Mouse (Mus musculus) MN1 (cell line): Measurements from ENCODE around the gene Chchd3.

Source experiments
- DNase-seq: peaks from one replicate; pipeline ENCODE4 v3.0.0-alpha.2; 2016; ENCODE audit warnings: low spot score

Chchd3 gene

GRCm38 (mm10) chr6:33002988-33003387 lies 57.1 kb downstream of the Chchd3 start:
- no peak for DNase-seq

DNA sequence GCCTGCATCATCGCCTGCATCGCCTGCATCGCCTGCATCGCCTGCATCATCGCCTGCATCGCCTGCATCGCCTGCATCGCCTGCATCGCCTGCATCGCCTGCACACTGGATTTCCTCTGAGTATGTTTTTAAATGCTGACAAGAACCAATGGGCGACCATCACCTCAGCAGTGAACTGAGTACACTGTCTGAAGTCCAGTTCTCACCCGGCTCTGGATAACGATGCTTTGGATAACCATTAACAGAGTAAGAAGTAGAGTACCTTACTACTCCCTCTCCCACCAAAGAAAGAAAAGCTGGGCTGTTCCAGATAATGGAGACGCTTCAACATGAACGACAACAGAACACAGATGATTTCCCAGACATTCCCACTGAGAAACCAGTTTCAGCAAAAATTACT lies 58.8 kb downstream of the Chchd3 start:
- no peak for DNase-seq

- no peak for DNase-seq
Observed at GRCm38 (mm10) chr6:32996597-32996996, 63.5 kb downstream of the Chchd3 start.

- no peak for DNase-seq
Observed at GRCm38 (mm10) chr6:32993847-32994246, 66.2 kb downstream of the Chchd3 start.

- peak; percentile 53 for DNase-seq
Observed at GRCm38 (mm10) chr6:32990061-32990633, 69.9 kb downstream of the Chchd3 start.

DNA sequence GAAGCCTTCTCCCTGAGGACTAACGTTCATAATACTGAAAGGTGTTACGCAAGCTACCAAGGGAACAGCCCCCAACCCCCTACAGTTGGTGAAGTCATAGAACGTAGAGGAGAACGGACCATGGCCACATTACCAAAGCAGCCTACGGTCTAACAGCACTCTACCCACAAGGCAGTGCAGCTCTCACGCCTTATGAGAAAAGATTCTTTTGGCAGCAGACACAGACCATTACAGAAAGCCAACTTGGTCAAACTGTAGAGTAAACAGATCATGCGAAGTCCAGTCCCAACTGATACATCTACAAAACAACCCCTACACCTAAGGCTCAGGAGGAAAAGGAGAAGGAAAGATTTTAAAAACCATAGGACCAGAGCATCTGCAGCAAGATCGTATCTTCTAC lies 71.5 kb downstream of the Chchd3 start:
- DNase-seq = no peak

GRCm38 (mm10) chr6:32983876-32984275 lies 76.2 kb downstream of the Chchd3 start:
- DNase-seq = no peak

GRCm38 (mm10) chr6:32981253-32981652 lies 78.8 kb downstream of the Chchd3 start:
- DNase-seq = no peak

DNA sequence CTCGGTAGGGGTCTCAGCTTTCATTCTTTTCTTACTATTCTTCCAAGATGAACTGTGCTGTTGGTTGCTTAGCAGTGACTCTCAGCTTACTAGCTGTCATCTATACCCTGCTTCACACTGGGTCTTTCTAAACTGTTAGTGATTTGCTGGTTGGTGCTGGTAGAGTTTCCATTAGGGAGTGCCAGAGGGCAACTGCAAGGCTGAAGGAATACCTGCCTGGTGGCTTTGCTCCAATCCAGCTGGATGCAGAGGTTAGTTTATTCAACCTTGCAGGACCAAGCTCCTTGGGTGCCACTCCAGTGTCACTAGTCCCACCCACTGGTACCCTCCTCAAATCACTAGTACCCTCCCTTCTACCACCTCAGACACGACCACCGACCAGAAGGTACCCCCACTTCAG lies 81.2 kb downstream of the Chchd3 start:
- DNase-seq = no peak

DNA sequence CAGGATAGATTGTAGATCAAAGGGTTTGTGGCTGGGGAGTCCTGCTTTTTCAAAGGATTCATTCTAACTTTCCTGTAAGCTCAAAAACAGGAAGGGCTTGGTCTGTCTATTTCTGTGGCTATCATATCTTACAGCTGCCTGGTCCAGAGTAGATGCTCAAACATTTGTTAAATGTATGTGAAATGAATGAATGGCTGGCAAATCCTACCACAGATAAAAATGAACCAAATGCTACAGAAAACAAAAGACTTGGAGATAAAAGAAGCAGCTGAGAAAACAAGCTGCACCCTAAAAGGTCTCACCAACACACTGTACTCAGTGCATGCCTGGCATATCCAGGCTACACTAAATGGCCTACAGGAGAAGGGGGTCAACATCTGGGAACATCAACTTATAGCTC lies 88.1 kb downstream of the Chchd3 start:
- DNase-seq = no peak

DNA sequence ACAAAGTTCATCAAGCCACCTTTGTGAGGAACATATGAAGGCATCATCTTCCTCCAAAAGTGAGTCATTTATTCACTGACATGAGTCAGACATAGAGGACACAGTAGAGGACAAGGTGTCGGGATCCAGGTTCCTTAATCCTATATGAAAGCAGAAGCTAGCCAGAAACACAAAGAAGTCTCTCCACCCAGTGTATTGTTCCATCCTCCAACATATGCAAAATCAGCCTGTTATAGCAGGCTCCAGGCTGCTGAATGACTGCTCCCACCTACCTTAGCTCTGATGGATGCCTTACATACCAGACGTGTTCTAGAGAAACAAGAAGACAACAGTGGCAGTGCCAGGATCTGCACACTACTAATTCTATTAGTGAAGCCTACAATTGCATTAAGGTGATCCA lies 91.1 kb downstream of the Chchd3 start:
- peak; percentile 18 for DNase-seq

DNA sequence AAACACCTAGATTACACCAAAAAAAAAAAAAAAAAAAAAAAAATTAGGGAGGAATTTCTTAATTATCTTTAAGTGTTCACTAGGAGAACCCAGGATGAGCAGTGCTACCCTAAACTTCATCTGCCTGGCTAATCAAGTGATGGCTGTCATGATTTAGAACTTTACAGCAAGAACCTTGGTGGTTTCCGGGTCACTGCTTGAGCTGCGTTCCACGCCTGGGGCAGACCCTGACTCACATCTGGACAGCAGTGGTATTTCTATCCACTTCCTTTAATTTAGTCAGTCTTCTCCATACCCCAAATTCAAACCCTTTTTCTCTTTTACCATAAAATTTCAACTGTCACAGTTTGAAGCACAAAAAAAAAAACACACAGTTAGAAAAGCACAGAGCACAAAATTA lies 98.0 kb downstream of the Chchd3 start:
- no peak for DNase-seq

GRCm38 (mm10) chr6:32961477-32961876 lies 98.6 kb downstream of the Chchd3 start:
- DNase-seq = no peak

DNA sequence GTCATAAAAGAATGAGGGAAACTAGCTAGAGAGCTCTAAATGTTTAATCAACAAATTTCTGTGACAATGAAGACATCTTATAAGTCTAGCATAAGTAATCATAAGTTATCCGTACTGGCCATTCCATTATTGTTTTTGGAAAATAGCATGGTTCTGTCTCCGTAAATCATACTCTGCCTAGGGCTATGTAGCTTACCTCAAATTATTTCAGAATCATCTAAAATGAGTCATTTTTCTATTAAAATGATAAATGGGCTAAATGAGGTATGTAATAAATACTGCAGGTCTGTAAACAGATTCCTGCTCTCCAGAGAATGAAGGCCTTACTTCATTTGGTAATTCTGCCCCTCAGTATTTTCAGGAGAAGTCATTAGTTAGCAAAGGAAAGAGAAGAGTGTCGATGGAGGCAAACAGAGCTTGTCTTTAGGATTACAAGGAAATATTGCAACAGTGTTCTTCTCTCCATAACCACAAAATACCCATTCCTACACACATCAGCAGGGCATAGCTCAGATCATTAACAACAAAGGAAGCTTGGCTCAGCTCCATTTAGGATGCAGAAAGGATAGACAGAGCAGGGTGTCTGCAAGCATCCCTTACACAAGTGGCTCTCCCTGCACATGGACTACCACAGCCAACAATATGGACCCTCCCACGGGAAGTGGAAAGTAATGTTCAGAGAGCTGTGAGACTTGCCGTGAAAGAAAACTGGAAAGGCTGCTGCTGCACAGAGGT lies 100.1 kb downstream of the Chchd3 start:
- no peak for DNase-seq

- no peak for DNase-seq
Observed at GRCm38 (mm10) chr6:32955481-32955880, 104.6 kb downstream of the Chchd3 start.

DNA sequence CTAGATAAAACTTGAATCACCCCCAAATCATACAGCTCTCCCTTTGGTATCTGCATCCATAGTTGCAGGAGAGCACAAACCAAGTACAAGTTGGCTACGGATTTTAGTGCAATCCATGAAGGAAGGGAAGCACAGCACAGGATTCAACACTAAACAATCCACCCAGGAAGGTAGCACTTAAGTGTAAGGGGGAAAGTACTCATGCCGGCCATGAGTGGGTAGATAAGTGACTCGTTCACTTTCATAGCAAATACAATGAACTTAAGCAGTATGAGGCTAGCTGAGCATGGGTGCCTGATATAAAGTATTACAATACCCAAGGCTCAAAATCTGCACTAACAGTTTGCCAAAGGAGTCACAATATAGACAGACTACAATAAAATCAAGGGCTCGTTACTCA lies 109.1 kb downstream of the Chchd3 start:
- no peak for DNase-seq

DNA sequence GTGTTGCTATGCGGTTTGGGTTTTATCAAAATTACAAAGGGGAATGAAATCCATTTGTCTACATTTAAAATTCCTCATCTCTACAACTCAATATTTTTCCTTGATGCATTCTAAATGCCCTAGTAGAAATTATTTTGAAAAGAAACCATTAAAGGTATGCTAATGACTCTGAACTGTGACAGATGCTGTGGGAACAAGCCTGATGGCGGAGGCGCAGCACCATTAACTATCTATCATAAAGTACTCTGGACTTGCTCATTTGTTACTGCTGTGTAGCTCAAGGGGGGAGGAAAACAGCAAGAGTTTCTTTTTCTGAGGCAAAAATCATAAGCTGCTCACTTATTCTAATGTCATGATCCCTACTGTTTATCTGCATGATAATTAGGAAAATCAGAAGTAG lies 110.4 kb downstream of the Chchd3 start:
- no peak for DNase-seq

DNA sequence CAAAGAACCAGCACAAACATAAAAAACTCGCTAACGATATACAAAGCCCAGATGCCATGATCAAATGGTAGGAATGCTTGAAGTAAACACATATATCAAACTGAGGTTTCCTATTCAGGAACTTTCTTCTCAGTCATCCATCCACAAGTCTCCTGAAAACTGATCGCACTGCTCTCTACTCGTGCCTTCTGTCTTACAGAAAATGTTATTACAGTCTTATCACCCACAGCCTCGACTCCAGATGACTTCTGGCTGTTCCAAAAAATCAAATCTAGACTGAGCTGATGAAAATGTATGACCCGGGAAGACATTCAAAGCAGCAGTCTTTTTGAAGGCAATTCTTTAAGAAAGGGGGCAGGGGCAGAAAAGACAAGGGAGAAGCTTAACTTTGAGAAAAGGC lies 112.8 kb downstream of the Chchd3 start:
- peak; percentile 8 for DNase-seq

DNA sequence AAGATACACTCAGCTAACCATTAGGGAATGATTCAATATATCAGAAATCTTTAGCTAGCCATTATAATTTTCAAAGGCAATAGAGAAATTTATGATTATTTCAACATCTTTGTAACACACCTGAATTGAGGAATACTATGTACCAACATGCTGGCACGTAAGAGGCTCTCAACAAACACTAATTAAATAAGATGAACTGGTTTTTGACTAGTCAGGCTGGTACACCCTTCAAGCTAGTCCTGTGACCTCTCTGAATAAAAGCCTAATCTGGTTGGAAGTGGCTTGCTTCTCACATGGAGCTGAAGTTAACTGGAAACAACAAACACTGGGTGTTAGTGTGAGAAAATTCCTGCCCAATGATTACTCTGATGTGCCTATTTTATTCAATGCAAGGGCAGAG lies 115.1 kb downstream of the Chchd3 start:
- no peak for DNase-seq

- DNase-seq = no peak
Observed at GRCm38 (mm10) chr6:32943651-32944050, 116.4 kb downstream of the Chchd3 start.

- no peak for DNase-seq
Observed at GRCm38 (mm10) chr6:32940299-32940698, 119.8 kb downstream of the Chchd3 start.

GRCm38 (mm10) chr6:32937643-32938042 lies 122.4 kb downstream of the Chchd3 start:
- no peak for DNase-seq

DNA sequence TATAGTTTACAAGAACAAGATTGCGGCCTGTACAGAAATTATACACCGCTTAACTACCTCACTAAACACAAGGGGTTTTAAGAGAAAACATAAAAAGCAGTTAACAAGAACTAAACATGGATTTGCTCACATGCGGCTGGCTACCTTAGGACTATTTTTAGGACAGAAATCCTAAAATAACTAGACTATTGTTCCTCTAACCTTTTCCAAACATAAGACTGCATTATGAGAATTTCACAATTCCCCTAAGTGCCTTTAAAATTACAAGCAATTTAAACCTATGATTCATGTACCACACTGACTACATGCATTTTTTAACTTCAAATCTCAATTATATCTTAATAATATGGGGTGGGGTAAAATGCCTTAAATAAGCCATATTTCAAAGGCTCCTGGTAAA lies 123.3 kb downstream of the Chchd3 start:
- DNase-seq = no peak

DNA sequence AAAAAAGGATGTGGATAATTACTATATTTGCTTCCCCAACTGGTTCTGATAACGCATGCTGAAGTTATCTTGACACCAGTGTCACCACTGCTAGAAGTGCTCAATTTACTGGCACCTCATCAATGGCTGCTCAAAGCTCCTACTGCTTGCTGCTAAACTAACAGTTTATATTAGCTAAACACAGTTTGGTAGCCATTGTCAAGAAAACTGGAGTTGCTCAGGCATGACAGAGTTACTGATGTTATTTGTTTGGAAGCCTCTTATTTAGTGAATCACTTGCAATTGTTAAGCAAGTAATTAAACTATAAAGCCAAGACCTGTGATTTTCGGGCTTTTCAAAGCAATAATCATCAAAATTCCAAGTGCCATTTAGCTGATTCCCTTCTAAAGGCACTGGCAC lies 123.7 kb downstream of the Chchd3 start:
- DNase-seq = no peak
